Comparison of ENCODE assay signal across 17 mouse cellular contexts in genomic region chr8:108853028-108853427, GRCm38 (mm10).
DNase-seq lines count a peak whose midpoint lies in the region; ATAC-seq and TF ChIP-seq lines count a peak whose summit lies in the region.
"Had no signal": no experiment of that assay in that cellular context is flagged by ENCODE, and none has a peak within 500 bp of the region (broad histone marks: within the 10 kb centered on the region; RNA-seq: fewer than 3 reads in every experiment).

No protein-coding gene starts in this region.

- H3K9me3 ChIP-seq in hindbrain, embryonic 15.5 days: no peaks in the 10 kb centered on the region
- H3K9me3 ChIP-seq in hindbrain, postnatal 0 days (ENCODE audit: low read length): no peaks in the 10 kb centered on the region
- H3K9me3 ChIP-seq in midbrain, embryonic 14.5 days (ENCODE audit: control insufficient read depth, low read length): no peaks in the 10 kb centered on the region
- no peaks in the 10 kb centered on the region for H3K9me3 ChIP-seq in midbrain, embryonic 10.5 days (replicated peaks)
- H3K9me3 ChIP-seq: forebrain, embryonic 12.5 days had no signal

- no peaks in the 10 kb centered on the region for H3K36me3 ChIP-seq in hindbrain, embryonic 15.5 days
- no peaks in the 10 kb centered on the region for H3K36me3 ChIP-seq in hindbrain, postnatal 0 days (ENCODE audit: insufficient read depth, low read length)
- H3K36me3 ChIP-seq in midbrain, embryonic 14.5 days (ENCODE audit: control insufficient read depth, insufficient read depth, low read length): peaks cover 14% of the 10 kb centered on the region
- H3K36me3 ChIP-seq in midbrain, embryonic 10.5 days: peaks cover 40% of the 10 kb centered on the region

- H3K4me1 ChIP-seq in hindbrain, embryonic 15.5 days (replicated peaks): peaks cover 15% of the 10 kb centered on the region
- H3K4me1 ChIP-seq in hindbrain, postnatal 0 days (ENCODE audit: insufficient read depth, low read length): no peaks in the 10 kb centered on the region
- 0 out of 2 replicates have a peak, but pooled peaks cover 13% of the 10 kb centered on the region for H3K4me1 ChIP-seq in midbrain, embryonic 14.5 days (ENCODE audit: control insufficient read depth, insufficient read depth, low read length)
- H3K4me1 ChIP-seq in midbrain, embryonic 10.5 days: peaks cover 42% of the 10 kb centered on the region

- peak overlapping the region; percentile 32; the same call in 1 of the 2 replicates for H3K27ac ChIP-seq in hindbrain, embryonic 15.5 days (replicated peaks)
- H3K27ac ChIP-seq in hindbrain, postnatal 0 days: no peak overlapping the region
- H3K27ac ChIP-seq in midbrain, embryonic 14.5 days (replicated peaks; ENCODE audit: low read depth, low read length): peak overlapping the region; percentile 32; the same call in 1 of the 2 replicates
- no peak overlapping the region for H3K27ac ChIP-seq in midbrain, embryonic 10.5 days (replicated peaks)
- H3K27ac ChIP-seq: forebrain, embryonic 12.5 days; layer of hippocampus, adult 2 months; liver, embryonic 14.5 days had no signal

- no peak for DNase-seq in hindbrain, postnatal 0 days (ENCODE audit: low spot score)
- DNase-seq in midbrain, embryonic 14.5 days: no peak
- no peak for DNase-seq in midbrain, embryonic 10.5 days (ENCODE audit: low spot score)
- DNase-seq in kidney, postnatal 14 days: peak; percentile 19
- DNase-seq in adipocyte (ENCODE audit: low spot score): no peak
- DNase-seq: cerebellum, adult 2 months; cerebellum, postnatal 36 days; gastrocnemius, postnatal 14 days; heart, adult 18-20 months; heart, postnatal 4 days; thymus, postnatal 4 days had no signal

- no peak overlapping the region for H3K9ac ChIP-seq in hindbrain, embryonic 15.5 days
- no peak overlapping the region for H3K9ac ChIP-seq in hindbrain, postnatal 0 days (replicated peaks; ENCODE audit: low read length)
- H3K9ac ChIP-seq in midbrain, embryonic 14.5 days (replicated peaks; ENCODE audit: low read length): no peak overlapping the region
- H3K9ac ChIP-seq: forebrain, embryonic 12.5 days; liver, embryonic 14.5 days had no signal

- no peak overlapping the region for H3K4me2 ChIP-seq in hindbrain, embryonic 15.5 days
- no peak overlapping the region for H3K4me2 ChIP-seq in hindbrain, postnatal 0 days (ENCODE audit: low read depth, low read length)
- H3K4me2 ChIP-seq in midbrain, embryonic 14.5 days (ENCODE audit: low read length): no peak overlapping the region
- H3K4me2 ChIP-seq: forebrain, embryonic 12.5 days had no signal

- H3K27me3 ChIP-seq in hindbrain, embryonic 15.5 days: no peaks in the 10 kb centered on the region
- no peaks in the 10 kb centered on the region for H3K27me3 ChIP-seq in hindbrain, postnatal 0 days (ENCODE audit: insufficient read depth, low read length)
- no peaks in the 10 kb centered on the region for H3K27me3 ChIP-seq in midbrain, embryonic 14.5 days (ENCODE audit: control insufficient read depth, insufficient read depth, low read length)
- H3K27me3 ChIP-seq in midbrain, embryonic 10.5 days (ENCODE audit: low read depth, poor library complexity, severe bottlenecking): no peaks in the 10 kb centered on the region
- H3K27me3 ChIP-seq: CH12.LX; forebrain, embryonic 12.5 days had no signal

- no peak overlapping the region for H3K4me3 ChIP-seq in hindbrain, embryonic 15.5 days
- no peak overlapping the region for H3K4me3 ChIP-seq in hindbrain, postnatal 0 days (ENCODE audit: low read length)
- no peak overlapping the region for H3K4me3 ChIP-seq in midbrain, embryonic 14.5 days (replicated peaks; ENCODE audit: low read depth, low read length)
- no peak overlapping the region for H3K4me3 ChIP-seq in midbrain, embryonic 10.5 days
- H3K4me3 ChIP-seq: forebrain, embryonic 12.5 days; layer of hippocampus, adult 2 months had no signal

- 82% methylated on average over 10 of the region's 10 CpGs for WGBS in hindbrain, embryonic 15.5 days
- 84% methylated on average over 10 of the region's 10 CpGs for WGBS in hindbrain, postnatal 0 days
- 84% methylated on average over 10 of the region's 10 CpGs for WGBS in midbrain, embryonic 14.5 days
- 93% methylated on average over 10 of the region's 10 CpGs for WGBS in midbrain, embryonic 10.5 days

- TF ChIP-seq CTCF in hindbrain, postnatal 0 days (IDR thresholded peaks at IDR 0.05; ENCODE audit: low read depth): no peak

- ATAC-seq in hindbrain, embryonic 15.5 days (ENCODE audit: low FRiP score, low read depth): no peak
- ATAC-seq in hindbrain, postnatal 0 days: no peak
- ATAC-seq in midbrain, embryonic 14.5 days (ENCODE audit: low FRiP score, low TSS enrichment): no peak
- no peak for ATAC-seq in frontal cortex, adult (ENCODE audit: low TSS enrichment)

Comparison
In these comparisons a context has a peak if more than half of its experiments do, and no peak if none do; other contexts are left out.
1. H3K27ac ChIP-seq: peak in hindbrain, embryonic 15.5 days (single experiment) and midbrain, embryonic 14.5 days (single experiment); none in hindbrain, postnatal 0 days (single experiment) and midbrain, embryonic 10.5 days (single experiment).